Mouse (Mus musculus): ENCODE data around the gene Usp54.

DNA sequence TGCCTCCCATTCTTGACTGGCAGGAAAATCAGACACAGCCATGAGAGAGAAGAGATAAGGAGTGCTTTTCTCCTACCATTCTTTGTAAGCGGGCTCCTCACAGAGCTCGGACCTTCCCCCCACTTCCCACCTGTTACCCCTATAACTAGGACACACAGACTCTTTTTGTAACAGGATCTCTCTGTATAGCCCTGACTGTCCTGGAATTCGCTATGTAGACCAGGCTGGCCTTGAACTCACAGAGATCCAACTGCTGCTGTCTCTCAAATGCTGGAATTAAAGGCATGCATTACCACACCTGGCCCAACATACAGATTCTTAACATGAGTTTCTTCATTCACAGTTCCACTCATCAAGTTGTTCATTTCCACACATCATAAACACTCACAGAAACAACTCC, 21.9 kb upstream of the Usp54 start:
- TF ChIP-seq CTCF (conservative IDR thresholded peaks at IDR 0.05; ENCODE audit: low read length) (no peak), NANOG (IDR thresholded peaks at IDR 0.05; ENCODE audit: borderline replicate concordance, low read length) (no peak)

All from E14TG2a.4 (cell line).